Mouse (Mus musculus): ENCODE results near the gene Rnase12. TPM values are rescaled to one million over a fixed set of nuclear protein-coding genes. Genes with fewer than 3 reads are reported as not detected.

Gene Rnase12
- polyA plus RNA-seq, 1 experiment from 2014 or later: not detected

GRCm38 (mm10) chr14:51094096-51094875 is 36.8 kb upstream of the Rnase12 start:
- Histone ChIP-seq H3K36me3 (ENCODE audit: control insufficient read depth, insufficient read depth, low read length) (no peaks in the 10 kb centered on the region), H3K27ac (ENCODE audit: low read depth, low read length) (no peak overlapping the region), H3K27me3 (ENCODE audit: control insufficient read depth, insufficient read depth, low read length) (no peaks in the 10 kb centered on the region), H3K4me2 (no peak overlapping the region), H3K4me3 (ENCODE audit: low read depth, low read length) (no peak overlapping the region), H3K4me1 (ENCODE audit: control insufficient read depth, insufficient read depth, low read length) (no peaks in the 10 kb centered on the region), H3K9me3 (replicated peaks; ENCODE audit: control insufficient read depth, low read length) (no peaks in the 10 kb centered on the region), H3K9ac (ENCODE audit: low read depth, low read length) (no peak overlapping the region)
- no peak for ATAC-seq (replicated peaks; ENCODE audit: insufficient number of reproducible peaks, low FRiP score, low TSS enrichment)
- WGBS (ENCODE audit: insufficient replicate concordance): 79% methylated on average over 5 of the region's 5 CpGs

GRCm38 (mm10) chr14:51093496-51093895 is 36.0 kb upstream of the Rnase12 start:
- ATAC-seq (replicated peaks; ENCODE audit: insufficient number of reproducible peaks, low FRiP score, low TSS enrichment): no peak
- Histone ChIP-seq H3K9me3 (replicated peaks; ENCODE audit: control insufficient read depth, low read length) (no peaks in the 10 kb centered on the region), H3K9ac (ENCODE audit: low read depth, low read length) (no peak overlapping the region), H3K27me3 (ENCODE audit: control insufficient read depth, insufficient read depth, low read length) (no peaks in the 10 kb centered on the region), H3K4me1 (ENCODE audit: control insufficient read depth, insufficient read depth, low read length) (no peaks in the 10 kb centered on the region), H3K4me2 (no peak overlapping the region), H3K27ac (ENCODE audit: low read depth, low read length) (no peak overlapping the region), H3K4me3 (ENCODE audit: low read depth, low read length) (no peak overlapping the region), H3K36me3 (ENCODE audit: control insufficient read depth, insufficient read depth, low read length) (no peaks in the 10 kb centered on the region)
- WGBS (ENCODE audit: insufficient replicate concordance): 24% methylated on average over 3 of the region's 3 CpGs

- no peak overlapping the region for H3K4me2 ChIP-seq
- H3K27ac ChIP-seq (ENCODE audit: low read depth, low read length): no peak overlapping the region
- H3K9ac ChIP-seq (ENCODE audit: low read depth, low read length): no peak overlapping the region
- H3K27me3 ChIP-seq (ENCODE audit: control insufficient read depth, insufficient read depth, low read length): no peaks in the 10 kb centered on the region
- no peaks in the 10 kb centered on the region for H3K9me3 ChIP-seq (replicated peaks; ENCODE audit: control insufficient read depth, low read length)
- no peaks in the 10 kb centered on the region for H3K4me1 ChIP-seq (ENCODE audit: control insufficient read depth, insufficient read depth, low read length)
- no peak overlapping the region for H3K4me3 ChIP-seq (ENCODE audit: low read depth, low read length)
- ATAC-seq (replicated peaks; ENCODE audit: insufficient number of reproducible peaks, low FRiP score, low TSS enrichment): no peak
- 49% methylated on average over 8 of the region's 8 CpGs for WGBS (ENCODE audit: insufficient replicate concordance)
- H3K36me3 ChIP-seq (ENCODE audit: control insufficient read depth, insufficient read depth, low read length): no peaks in the 10 kb centered on the region
These were observed 34.7 kb upstream of the Rnase12 start for GRCm38 (mm10) chr14:51092073-51092620.

GRCm38 (mm10) chr14:51090921-51091900 is 33.8 kb upstream of the Rnase12 start, which contains the start of the genes Rnase4 and Ang:
Gene Rnase4, plus strand, starts transcription at chr14:51091077.
Gene Ang, plus strand, starts transcription at chr14:51091150.
- H3K27ac ChIP-seq (ENCODE audit: low read depth, low read length): peak within 1 kb of the TSS; percentile 82
- H3K9ac ChIP-seq (ENCODE audit: low read depth, low read length): peak within 1 kb of the TSS; percentile 74
- H3K9me3 ChIP-seq (replicated peaks; ENCODE audit: control insufficient read depth, low read length): no peaks in the 10 kb centered on the region
- no peaks in the 10 kb centered on the region for H3K27me3 ChIP-seq (ENCODE audit: control insufficient read depth, insufficient read depth, low read length)
- no peak for ATAC-seq (replicated peaks; ENCODE audit: insufficient number of reproducible peaks, low FRiP score, low TSS enrichment)
- no peaks in the 10 kb centered on the region for H3K36me3 ChIP-seq (ENCODE audit: control insufficient read depth, insufficient read depth, low read length)
- H3K4me2 ChIP-seq: peak within 1 kb of the TSS; percentile 80
- H3K4me3 ChIP-seq (ENCODE audit: low read depth, low read length): peak within 1 kb of the TSS; percentile 64
- 7% methylated on average over 33 of the region's 33 CpGs for WGBS (ENCODE audit: insufficient replicate concordance)
- no peaks in the 10 kb centered on the region for H3K4me1 ChIP-seq (ENCODE audit: control insufficient read depth, insufficient read depth, low read length)

- Histone ChIP-seq H3K4me1 (ENCODE audit: control insufficient read depth, insufficient read depth, low read length) (no peaks in the 10 kb centered on the region), H3K27ac (ENCODE audit: low read depth, low read length) (peak overlapping the region; percentile 82), H3K27me3 (ENCODE audit: control insufficient read depth, insufficient read depth, low read length) (no peaks in the 10 kb centered on the region), H3K4me3 (ENCODE audit: low read depth, low read length) (peak overlapping the region; percentile 64), H3K4me2 (peak overlapping the region; percentile 80), H3K36me3 (ENCODE audit: control insufficient read depth, insufficient read depth, low read length) (no peaks in the 10 kb centered on the region), H3K9me3 (replicated peaks; ENCODE audit: control insufficient read depth, low read length) (no peaks in the 10 kb centered on the region), H3K9ac (ENCODE audit: low read depth, low read length) (peak overlapping the region; percentile 74)
- peak; percentile 35; the same call in 1 of the 2 replicates for ATAC-seq (replicated peaks; ENCODE audit: insufficient number of reproducible peaks, low FRiP score, low TSS enrichment)
- WGBS (ENCODE audit: insufficient replicate concordance): under 1% methylated on average over 27 of the region's 27 CpGs
These were observed 32.8 kb upstream of the Rnase12 start for GRCm38 (mm10) chr14:51090077-51090781.

- ATAC-seq (replicated peaks; ENCODE audit: insufficient number of reproducible peaks, low FRiP score, low TSS enrichment): 0 out of 2 replicates have a peak, but pooled peaks have one; percentile 0
- H3K9me3 ChIP-seq (replicated peaks; ENCODE audit: control insufficient read depth, low read length): no peaks in the 10 kb centered on the region
- H3K27me3 ChIP-seq (ENCODE audit: control insufficient read depth, insufficient read depth, low read length): no peaks in the 10 kb centered on the region
- H3K4me2 ChIP-seq: peak overlapping the region; percentile 80
- H3K27ac ChIP-seq (ENCODE audit: low read depth, low read length): peak overlapping the region; percentile 82
- no peaks in the 10 kb centered on the region for H3K36me3 ChIP-seq (ENCODE audit: control insufficient read depth, insufficient read depth, low read length)
- peak overlapping the region; percentile 74 for H3K9ac ChIP-seq (ENCODE audit: low read depth, low read length)
- peak overlapping the region; percentile 64 for H3K4me3 ChIP-seq (ENCODE audit: low read depth, low read length)
- WGBS (ENCODE audit: insufficient replicate concordance): under 1% methylated on average over 15 of the region's 15 CpGs
- no peaks in the 10 kb centered on the region for H3K4me1 ChIP-seq (ENCODE audit: control insufficient read depth, insufficient read depth, low read length)
These were observed 32.2 kb upstream of the Rnase12 start for GRCm38 (mm10) chr14:51089674-51090076.

GRCm38 (mm10) chr14:51088970-51089673 is 31.7 kb upstream of the Rnase12 start:
- H3K4me3 ChIP-seq (ENCODE audit: low read depth, low read length): peak overlapping the region; percentile 64
- no peaks in the 10 kb centered on the region for H3K36me3 ChIP-seq (ENCODE audit: control insufficient read depth, insufficient read depth, low read length)
- H3K9me3 ChIP-seq (replicated peaks; ENCODE audit: control insufficient read depth, low read length): no peaks in the 10 kb centered on the region
- peak overlapping the region; percentile 80 for H3K4me2 ChIP-seq
- ATAC-seq (replicated peaks; ENCODE audit: insufficient number of reproducible peaks, low FRiP score, low TSS enrichment): peak; percentile 93
- H3K27me3 ChIP-seq (ENCODE audit: control insufficient read depth, insufficient read depth, low read length): no peaks in the 10 kb centered on the region
- peak overlapping the region; percentile 74 for H3K9ac ChIP-seq (ENCODE audit: low read depth, low read length)
- WGBS (ENCODE audit: insufficient replicate concordance): under 1% methylated on average over 34 of the region's 34 CpGs
- H3K4me1 ChIP-seq (ENCODE audit: control insufficient read depth, insufficient read depth, low read length): no peaks in the 10 kb centered on the region
- H3K27ac ChIP-seq (ENCODE audit: low read depth, low read length): peak overlapping the region; percentile 82
